Mouse (Mus musculus) CH12.LX (cell line): ENCODE measurements at regions not wholly inside any gene's neighbourhood (a gene's known extent, or its start where the extent isn't known, plus 50 kb on each side); places are given as distances from the start of the nearest gene placed in this dataset.

Experiments used
- DNase-seq: peaks from one replicate; pipeline ENCODE4 v3.0.0-alpha.2; 2013; ENCODE audit errors: extremely low read depth
- H3K27ac ChIP-seq: 2 replicates; pipeline ENCODE4 v1.5.1; 2012; ENCODE audit warnings: low read depth, mild to moderate bottlenecking, control low read depth, moderate library complexity; ENCODE audit not compliant: insufficient read depth
- H3K27me3 ChIP-seq: replicated peaks from 2 replicates; pipeline ENCODE3; 2012; ENCODE audit warnings: inconsistent platforms
- H3K36me3 ChIP-seq, 2 experiments: replicated peaks in 1 of 2; 2 replicates each; pipeline versions ENCODE3 to v1.6.1; 2012; ENCODE audit warnings: inconsistent platforms in 1 of 2, low read length in 1 of 2, mild to moderate bottlenecking in 1 of 2, mixed read lengths in 1 of 2, moderate library complexity in 1 of 2; ENCODE audit not compliant: control insufficient read depth in 1 of 2, insufficient read depth in 1 of 2
- H3K4me1 ChIP-seq, 2 experiments: 2 replicates each; pipeline ENCODE4 v1.6.1; 2012; ENCODE audit warnings: inconsistent platforms in 1 of 2, moderate library complexity in 1 of 2; ENCODE audit not compliant: insufficient read depth in 2 of 2, control insufficient read depth in 1 of 2
- H3K4me2 ChIP-seq: 2 replicates; pipeline ENCODE4 v1.6.1; 2012; ENCODE audit warnings: low read depth, mild to moderate bottlenecking, control low read depth; ENCODE audit not compliant: poor library complexity, insufficient read depth, severe bottlenecking
- H3K4me3 ChIP-seq, 3 experiments: fragments of 150-350 bp in 1 of 3; sonication (generic) in 1 of 3; replicated peaks in 1 of 3; 2 replicates each; pipeline versions ENCODE3 to v1.5.1; 2011 to 2012; ENCODE audit warnings: low read depth in 2 of 3, low read length in 2 of 3, mild to moderate bottlenecking in 2 of 3, moderate library complexity in 2 of 3, control low read depth in 1 of 3, improper control_type of control experiment in 1 of 3, inconsistent platforms in 1 of 3, mixed read lengths in 1 of 3; ENCODE audit not compliant: poor library complexity in 1 of 3
- H3K79me2 ChIP-seq: replicated peaks from 2 replicates; pipeline ENCODE4 v1.6.1; 2012; ENCODE audit warnings: mild to moderate bottlenecking, moderate library complexity; ENCODE audit not compliant: control insufficient read depth, poor library complexity, insufficient read depth, severe bottlenecking; ENCODE audit errors: extremely low read depth
- H3K9ac ChIP-seq: 2 replicates; pipeline ENCODE4 v1.6.1; 2012; ENCODE audit warnings: low read depth, mild to moderate bottlenecking, control low read depth, moderate library complexity; ENCODE audit not compliant: insufficient read depth
- H3K9me3 ChIP-seq: replicated peaks from 2 replicates; pipeline ENCODE3; 2012; ENCODE audit warnings: low read length, inconsistent platforms, mixed read lengths
- CHD2 ChIP-seq: IDR thresholded peaks from 2 replicates; pipeline ENCODE4 v1.6.1; 2011; ENCODE audit warnings: low read length, improper control_type of control experiment
- E2F4 ChIP-seq: IDR thresholded peaks from 2 replicates; pipeline ENCODE4 v1.6.1; 2011; ENCODE audit warnings: low read depth, low read length, improper control_type of control experiment; ENCODE audit not compliant: insufficient replicate concordance
- ELF1 ChIP-seq: IDR thresholded peaks from 2 replicates; pipeline ENCODE4 v1.6.1; 2014; ENCODE audit warnings: low read depth, mild to moderate bottlenecking, inconsistent platforms, low read length, improper control_type of control experiment
- EP300 ChIP-seq: IDR thresholded peaks from 2 replicates; pipeline ENCODE4 v1.6.1; 2011; ENCODE audit warnings: low read length, improper control_type of control experiment
- ETS1 ChIP-seq: conservative IDR thresholded peaks from 2 replicates; pipeline ENCODE4 v1.6.1; 2012; ENCODE audit warnings: low read depth, mild to moderate bottlenecking, inconsistent platforms, low read length, improper control_type of control experiment, moderate library complexity
- HCFC1 ChIP-seq: IDR thresholded peaks from 2 replicates; pipeline ENCODE4 v1.6.1; 2012; ENCODE audit warnings: low read depth, mild to moderate bottlenecking, inconsistent platforms, low read length, improper control_type of control experiment
- IRF4 ChIP-seq: IDR thresholded peaks from 2 replicates; pipeline ENCODE4 v1.6.1; 2014; ENCODE audit warnings: low read depth, mild to moderate bottlenecking, inconsistent platforms, low read length, improper control_type of control experiment
- MAX ChIP-seq: IDR thresholded peaks from 2 replicates; pipeline ENCODE4 v1.6.1; 2011; ENCODE audit warnings: low read length, improper control_type of control experiment
- MEF2A ChIP-seq: IDR thresholded peaks from 2 replicates; pipeline ENCODE4 v1.6.1; 2014; ENCODE audit warnings: low read depth, mild to moderate bottlenecking, inconsistent platforms, low read length, improper control_type of control experiment, borderline replicate concordance
- MYC ChIP-seq: IDR thresholded peaks from 2 replicates; pipeline ENCODE4 v1.6.1; 2011; ENCODE audit warnings: low read depth, mild to moderate bottlenecking, improper control_type of control experiment, low read length
- NELFE ChIP-seq: IDR thresholded peaks from 2 replicates; pipeline ENCODE4 v1.6.1; 2011; ENCODE audit warnings: low read depth, low read length, improper control_type of control experiment
- NRF1 ChIP-seq: IDR thresholded peaks from 2 replicates; pipeline ENCODE4 v1.6.1; 2014; ENCODE audit warnings: low read depth, mild to moderate bottlenecking, inconsistent platforms, low read length, improper control_type of control experiment, moderate library complexity
- SIN3A ChIP-seq: IDR thresholded peaks from 2 replicates; pipeline ENCODE4 v1.6.1; 2012; ENCODE audit warnings: low read length, improper control_type of control experiment, inconsistent platforms
- SMC3 ChIP-seq: IDR thresholded peaks from 2 replicates; pipeline ENCODE4 v1.6.1; 2011; ENCODE audit warnings: low read depth, low read length, improper control_type of control experiment
- TBP ChIP-seq: conservative IDR thresholded peaks from 2 replicates; pipeline ENCODE4 v1.6.1; 2011; ENCODE audit warnings: low read depth, low read length, improper control_type of control experiment
- TCF12 ChIP-seq: IDR thresholded peaks from 2 replicates; pipeline ENCODE4 v1.6.1; 2014; ENCODE audit warnings: low read depth, mild to moderate bottlenecking, inconsistent platforms, low read length, improper control_type of control experiment
- ZC3H11A ChIP-seq: IDR thresholded peaks from 2 replicates; pipeline ENCODE4 v1.6.1; 2012; ENCODE audit warnings: low read depth, mild to moderate bottlenecking, inconsistent platforms, low read length, improper control_type of control experiment
- dilution Hi-C: fragments of 300-500 bp; cut with MboI; formaldehyde crosslinking; loops from 2 replicates; pipeline ENCODE4 v1.14.3; 2020; ENCODE audit warnings: low sequenced_read_pairs; ENCODE audit not compliant: extremely low pct_unique_long_range_greater_than_20kb, extremely low pct_ligation_motif_present
- in situ Hi-C: fragments of 300-500 bp; cut with MboI; formaldehyde crosslinking; loops from 3 replicates; pipeline ENCODE4 v1.14.3; 2019; ENCODE audit warnings: low sequenced_read_pairs, low pct_ligation_motif_present, low pct_unique_long_range_greater_than_20kb, mixed read lengths

- Histone ChIP-seq H3K27me3 (no peaks in the 10 kb centered on the region), H3K4me1 (no peaks in the 10 kb centered on the region), H3K36me3 (no peaks in the 10 kb centered on the region), H3K79me2 (no peaks in the 10 kb centered on the region), H3K9me3 (no peaks in the 10 kb centered on the region), H3K9ac (no peak overlapping the region), H3K4me2 (no peak overlapping the region), H3K4me3 (no peak overlapping the region), H3K27ac (no peak overlapping the region)
- no peak for DNase-seq
- no peak for TF ChIP-seq TCF12
- TF ChIP-seq MAX: no peak
- TF ChIP-seq HCFC1: no peak
- TF ChIP-seq SIN3A: no peak
- TF ChIP-seq SMC3: no peak
- TF ChIP-seq ZC3H11A: no peak
- no peak for TF ChIP-seq IRF4
- no peak for TF ChIP-seq MYC
- TF ChIP-seq NRF1: no peak
- no peak for TF ChIP-seq MEF2A
- no peak for TF ChIP-seq NELFE
- no peak for TF ChIP-seq ETS1
- no peak for TF ChIP-seq CHD2
- TF ChIP-seq E2F4: no peak
- TF ChIP-seq TBP: no peak
- no peak for TF ChIP-seq ELF1
- dilution Hi-C loops (no loop called here), in situ Hi-C loops (loop anchor here (25.0 kb wide), 1 partner anchor 502 kb away; the partner anchor contains the start of gene Foxo1)
Measured at GRCm38 (mm10) chr3:52764166-52764565, 252.9 kb downstream of the Cog6 start.

GRCm38 (mm10) chr3:52763660-52764059 lies 253.4 kb downstream of the Cog6 start:
- no peak overlapping the region for H3K9ac ChIP-seq
- no peak for TF ChIP-seq SMC3
- no peak for TF ChIP-seq EP300
- TF ChIP-seq, all 38 proteins: peak for 0
- no peak for DNase-seq
- H3K9me3 ChIP-seq: no peaks in the 10 kb centered on the region
- no peaks in the 10 kb centered on the region for H3K36me3 ChIP-seq
- dilution Hi-C loops (no loop called here), in situ Hi-C loops (loop anchor here (25.0 kb wide), 1 partner anchor 501 kb away; the partner anchor contains the start of gene Foxo1)
- no peaks in the 10 kb centered on the region for H3K27me3 ChIP-seq
- no peak overlapping the region for H3K4me3 ChIP-seq
- no peaks in the 10 kb centered on the region for H3K4me1 ChIP-seq
- no peak overlapping the region for H3K4me2 ChIP-seq
- H3K27ac ChIP-seq: no peak overlapping the region
- H3K79me2 ChIP-seq: no peaks in the 10 kb centered on the region
